Mouse (Mus musculus): ENCODE data around the gene Amer3.

DNA sequence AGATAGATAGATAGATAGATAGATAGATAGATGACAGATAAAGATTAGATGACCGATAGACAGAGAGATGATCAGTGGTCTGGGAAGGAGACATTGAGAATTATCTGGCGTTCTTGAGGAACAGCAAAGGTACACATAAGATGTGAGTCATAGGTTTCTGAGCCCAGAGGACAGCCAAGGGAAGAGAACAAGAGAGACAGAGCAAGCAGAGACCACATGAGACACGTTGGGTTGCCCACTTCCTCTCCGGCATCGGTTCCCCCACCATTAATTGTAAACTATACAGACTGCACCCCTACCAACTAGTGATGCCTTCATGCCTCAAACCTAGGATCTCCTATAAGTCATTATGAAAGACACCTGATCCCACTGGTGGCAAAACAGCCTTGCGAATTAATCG is 25.2 kb upstream of the Amer3 start:
- TF ChIP-seq CTCF (IDR thresholded peaks at IDR 0.05; ENCODE audit: borderline replicate concordance, control insufficient read depth, extremely low read depth, insufficient read depth, low read length, poor library complexity) (no peak), POLR2A (IDR thresholded peaks at IDR 0.05; ENCODE audit: control insufficient read depth, extremely low read depth, insufficient read depth, low read length, poor library complexity) (no peak)
